Mouse (Mus musculus) cerebellum, adult 2 months (tissue): ENCODE data around the gene Alkbh5.

Experiments used
- CTCF ChIP-seq: fragments of 200-500 bp; IDR thresholded peaks from 2 replicates; pipeline ENCODE4 v1.5.1; 2011; ENCODE audit warnings: low read depth, mild to moderate bottlenecking, control low read depth, low read length, moderate library complexity, borderline replicate concordance; ENCODE audit not compliant: insufficient read depth
- POLR2A ChIP-seq: fragments of 200-500 bp; IDR thresholded peaks from 2 replicates; pipeline ENCODE4 v1.6.1; 2011; ENCODE audit warnings: low read length, control low read depth, borderline replicate concordance; ENCODE audit not compliant: insufficient read depth

- TF ChIP-seq POLR2A (no peak), CTCF (no peak)
Observed at GRCm38 (mm10) chr11:60522661-60523365, 13.4 kb upstream of the Alkbh5 start.
